Mouse (Mus musculus) C2C12 (cell line): ENCODE measurements around the gene 1700025F22Rik. TPM values are rescaled to one million over a fixed set of nuclear protein-coding genes. Genes with fewer than 3 reads are reported as not detected.
A peak's percentile ranks its signal among the peaks of the same experiment; 100 is the strongest.
"Not testable (repeated sequence)": the region's sequence is repeated elsewhere in the genome, so short reads cannot be mapped to it uniquely, and the experiment has no call there.

Source experiments
- H3K27me3 ChIP-seq: one replicate; pipeline ENCODE4 v1.6.1; 2011; ENCODE audit not compliant: control insufficient read depth, insufficient read depth, insufficient read length
- H3K36me3 ChIP-seq: one replicate; pipeline ENCODE4 v1.6.1; 2011; ENCODE audit not compliant: control insufficient read depth, insufficient read depth
- H3K4me3 ChIP-seq: one replicate; pipeline ENCODE4 v1.5.1; 2011; ENCODE audit warnings: mild to moderate bottlenecking, control low read depth; ENCODE audit not compliant: poor library complexity, insufficient read depth, severe bottlenecking
- H3K79me2 ChIP-seq: one replicate; pipeline ENCODE4 v1.6.1; 2011; ENCODE audit not compliant: control insufficient read depth, insufficient read depth
- H3K79me3 ChIP-seq: one replicate; pipeline ENCODE4 v1.6.1; 2011; ENCODE audit warnings: low read depth, control low read depth
- H3ac ChIP-seq: one replicate; pipeline ENCODE3; 2011; ENCODE audit warnings: low read depth; ENCODE audit not compliant: control insufficient read depth, insufficient read length
- CEBPB ChIP-seq: IDR thresholded peaks from one replicate; pipeline ENCODE4 v1.6.1; 2011; ENCODE audit warnings: low read depth, mild to moderate bottlenecking, control low read depth, moderate library complexity
- CTCF ChIP-seq: IDR thresholded peaks from one replicate; pipeline ENCODE4 v1.5.1; 2011; ENCODE audit not compliant: control insufficient read depth, insufficient read depth, insufficient read length
- FOSL1 ChIP-seq: IDR thresholded peaks from one replicate; pipeline ENCODE4 v1.8.0; 2011; ENCODE audit warnings: mild to moderate bottlenecking, low read length; ENCODE audit not compliant: poor library complexity, insufficient read depth, severe bottlenecking
- MAX ChIP-seq: IDR thresholded peaks from one replicate; pipeline ENCODE4 v1.6.1; 2011; ENCODE audit warnings: mild to moderate bottlenecking, control low read depth
- MYOD1 ChIP-seq: IDR thresholded peaks from one replicate; pipeline ENCODE4 v1.6.1; 2011; ENCODE audit warnings: low read depth; ENCODE audit not compliant: control insufficient read depth, insufficient read length
- MYOG ChIP-seq: IDR thresholded peaks from one replicate; pipeline ENCODE4 v1.6.1; 2011; ENCODE audit not compliant: control insufficient read depth, insufficient read length; ENCODE audit errors: extremely low read depth
- USF1 ChIP-seq: IDR thresholded peaks from one replicate; pipeline ENCODE4 v1.6.1; 2011; ENCODE audit warnings: low read depth, mild to moderate bottlenecking, control low read depth, moderate library complexity
- polyA plus RNA-seq: library from polyadenylated mRNA; unstranded; fragments of >200 nt; fragmentation: generic; extraction: Trizol; gene quantifications from one replicate; pipeline ENCODE4 v1.2.1, GENCODE M21; 2012; ENCODE audit warnings: missing spikeins

Gene 1700025F22Rik
- polyA plus RNA-seq, 1 experiment: not detected

DNA sequence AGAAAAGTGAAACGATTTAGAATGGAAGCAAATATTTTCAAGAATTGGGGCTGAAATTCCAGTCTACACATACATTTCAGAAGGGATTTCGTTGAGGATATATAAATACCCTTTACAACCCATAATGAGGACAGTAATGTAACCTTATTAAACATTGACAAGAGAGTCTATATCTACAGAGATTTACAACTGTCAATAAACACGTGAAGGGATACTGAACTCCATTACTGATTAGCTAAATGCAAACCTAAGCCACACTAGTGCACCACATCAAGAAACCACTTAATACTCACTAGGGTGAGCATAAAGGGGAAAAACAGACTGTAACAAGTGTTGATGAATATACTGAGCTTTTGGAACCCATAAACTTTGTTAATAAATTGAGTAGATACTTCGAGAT is 29.8 kb downstream of the 1700025F22Rik start:
- no peaks in the 10 kb centered on the region for H3K36me3 ChIP-seq
- H3K4me3 ChIP-seq: no peak overlapping the region
- TF ChIP-seq USF1: no peak
- TF ChIP-seq FOSL1: no peak
- TF ChIP-seq CTCF: no peak
- TF ChIP-seq MAX: no peak
- no peak for TF ChIP-seq MYOG
- no peak for TF ChIP-seq CEBPB
- TF ChIP-seq MYOD1: no peak
- no peaks in the 10 kb centered on the region for H3K79me2 ChIP-seq
- H3K27me3 ChIP-seq: no peaks in the 10 kb centered on the region
- H3ac ChIP-seq: no peak overlapping the region
- H3K79me3 ChIP-seq: no peaks in the 10 kb centered on the region

DNA sequence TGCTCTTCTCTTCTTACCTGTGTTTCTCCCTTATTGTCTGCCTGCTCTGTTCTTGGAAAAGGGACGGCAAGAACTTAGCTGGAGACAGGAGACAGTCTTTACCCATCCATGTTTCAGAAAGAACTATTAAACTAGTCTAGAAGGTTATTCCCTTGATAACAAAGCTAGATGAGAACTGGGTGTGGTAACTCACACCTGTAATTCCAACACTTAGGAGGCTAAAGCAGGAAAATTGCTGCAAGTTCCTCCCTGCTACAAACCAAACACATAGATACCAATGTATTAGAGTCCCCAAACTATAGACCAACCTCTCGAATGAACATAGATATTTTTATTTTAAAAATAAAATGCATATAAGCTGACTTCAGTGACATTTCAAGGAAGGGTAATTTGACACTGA is 30.3 kb downstream of the 1700025F22Rik start:
- Histone ChIP-seq H3ac (no peak overlapping the region), H3K79me2 (no peaks in the 10 kb centered on the region), H3K36me3 (no peaks in the 10 kb centered on the region), H3K27me3 (no peaks in the 10 kb centered on the region), H3K79me3 (no peaks in the 10 kb centered on the region), H3K4me3 (no peak overlapping the region)
- TF ChIP-seq MYOD1 (no peak), USF1 (no peak), FOSL1 (no peak), CEBPB (no peak), MYOG (no peak), CTCF (no peak), MAX (no peak)

DNA sequence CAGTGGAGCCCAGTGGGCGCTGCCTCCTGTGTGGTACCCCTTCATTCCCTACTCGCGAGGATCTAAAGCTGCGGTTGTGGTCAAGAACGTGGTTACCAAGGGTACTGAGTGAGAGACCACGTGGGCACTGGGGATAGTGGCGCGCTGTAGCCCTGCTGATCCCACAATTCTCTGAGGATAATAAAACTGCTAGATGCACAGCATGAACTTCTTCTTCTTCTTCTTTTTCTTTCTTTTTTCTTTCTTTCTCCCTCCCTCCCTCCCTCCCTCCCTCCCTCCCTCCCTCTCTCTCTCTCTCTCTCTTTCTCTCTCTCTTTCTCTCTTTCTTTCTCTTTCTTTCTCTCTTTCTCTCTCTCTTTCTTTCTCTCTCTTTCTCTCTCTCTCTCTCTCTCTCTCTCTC is 34.3 kb downstream of the 1700025F22Rik start, which contains the start of gene 1700017D01Rik:
Gene 1700017D01Rik (minus strand): TSS at position 101 of the 400 bp plus-strand sequence.
- H3K36me3 ChIP-seq, H3ac ChIP-seq, H3K27me3 ChIP-seq, H3K79me2 ChIP-seq, H3K4me3 ChIP-seq, H3K79me3 ChIP-seq: not testable (repeated sequence)

GRCm38 (mm10) chr19:11129702-11130101 is 35.4 kb downstream of the 1700025F22Rik start:
- H3ac ChIP-seq: no peak overlapping the region
- H3K79me3 ChIP-seq: no peaks in the 10 kb centered on the region
- H3K27me3 ChIP-seq: no peaks in the 10 kb centered on the region
- TF ChIP-seq MYOD1 (no peak), MAX (no peak), CTCF (no peak), CEBPB (no peak), USF1 (no peak), MYOG (no peak), FOSL1 (no peak)
- H3K79me2 ChIP-seq: no peaks in the 10 kb centered on the region
- H3K36me3 ChIP-seq: no peaks in the 10 kb centered on the region
- no peak overlapping the region for H3K4me3 ChIP-seq

- not testable (repeated sequence) for H3K27me3 ChIP-seq, H3K36me3 ChIP-seq, H3K79me3 ChIP-seq, H3ac ChIP-seq, H3K79me2 ChIP-seq, H3K4me3 ChIP-seq
Measured at GRCm38 (mm10) chr19:11121016-11121420, 44.1 kb downstream of the 1700025F22Rik start.

DNA sequence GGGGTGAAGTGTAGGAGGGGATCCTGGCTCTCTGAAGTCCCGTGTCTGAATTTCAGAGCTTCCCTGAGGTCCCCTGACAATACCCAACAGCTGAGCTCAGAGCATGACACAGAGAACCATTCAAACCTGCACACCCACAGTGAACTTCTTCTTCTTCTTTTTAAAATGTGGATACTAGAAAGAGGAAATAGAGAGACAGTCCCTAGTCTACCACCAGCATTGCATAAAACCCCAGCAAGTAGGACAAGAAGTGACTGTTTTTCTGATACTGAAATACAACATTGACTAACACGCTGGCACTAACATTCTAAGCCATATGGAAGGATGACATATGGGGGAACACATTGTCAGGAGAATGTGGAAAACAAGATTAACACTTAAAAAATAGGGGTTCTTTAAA is 45.8 kb downstream of the 1700025F22Rik start:
- Histone ChIP-seq H3K79me2 (no peaks in the 10 kb centered on the region), H3K79me3 (no peaks in the 10 kb centered on the region)
- TF ChIP-seq FOSL1 (no peak), CTCF (no peak), CEBPB (no peak), USF1 (no peak), MAX (no peak), MYOG (no peak), MYOD1 (no peak)

GRCm38 (mm10) chr19:11107746-11108145 is 57.4 kb downstream of the 1700025F22Rik start:
- no peaks in the 10 kb centered on the region for H3K36me3 ChIP-seq
- no peaks in the 10 kb centered on the region for H3K79me2 ChIP-seq
- H3K79me3 ChIP-seq: no peaks in the 10 kb centered on the region
- TF ChIP-seq CTCF (no peak), FOSL1 (no peak), MAX (no peak), CEBPB (peak; percentile 9), USF1 (no peak)
- no peak overlapping the region for H3K4me3 ChIP-seq
- no peaks in the 10 kb centered on the region for H3K27me3 ChIP-seq
- no peak overlapping the region for H3ac ChIP-seq

More for the DNA sequence above, 45.8 kb downstream of the 1700025F22Rik start:
- no peaks in the 10 kb centered on the region for H3K36me3 ChIP-seq
- no peak overlapping the region for H3ac ChIP-seq
- no peaks in the 10 kb centered on the region for H3K27me3 ChIP-seq
- H3K4me3 ChIP-seq: no peak overlapping the region
